Comparison of ENCODE assay signal across 22 mouse cellular contexts in the genomic region with DNA sequence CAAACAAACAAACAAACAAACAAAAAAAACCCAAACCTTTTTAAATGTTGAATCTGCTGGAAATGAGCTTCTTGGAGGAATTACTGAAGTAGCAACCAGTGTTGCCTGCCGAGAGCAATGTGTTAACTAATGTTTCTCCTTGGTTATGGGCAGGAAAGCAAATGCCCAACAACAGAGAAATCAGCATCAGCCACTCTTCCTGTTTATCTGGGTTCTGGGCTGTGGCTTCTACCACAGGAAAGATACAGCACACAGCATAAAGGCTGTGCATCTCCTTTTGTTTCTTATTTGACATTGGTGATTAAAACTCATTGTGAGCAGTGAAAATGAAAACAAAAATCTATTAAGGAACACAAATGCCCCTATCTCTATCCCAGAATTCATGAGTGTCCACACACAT.
DNase-seq lines count a peak whose midpoint lies in the region; ATAC-seq lines count a peak whose summit lies in the region.
"Had no signal": no experiment of that assay in that cellular context is flagged by ENCODE, and none has a peak within 500 bp of the region (broad histone marks: within the 10 kb centered on the region; RNA-seq: fewer than 3 reads in every experiment).

No protein-coding gene starts in this region.

- DNase-seq in CD4-positive helper T cell, adult 2 months (ENCODE audit: low read depth, low spot score): peak; percentile 6
- peak; percentile 42 for DNase-seq in MEL-GATA-1-ER (ENCODE audit: extremely low read depth, low read depth)
- DNase-seq in urinary bladder, postnatal 10 days (ENCODE audit: low spot score): no peak
- DNase-seq in cerebellum, adult 9-10 months: no peak
- DNase-seq: adrenal gland, postnatal 14 days; cerebellum, adult 11-12 months; cerebellum, postnatal 10 days; gastrocnemius, postnatal 25 days; heart, adult 18-20 months; heart, postnatal 4 days; kidney, adult 2 months; kidney, postnatal 4 days; lung, adult 18-20 months; lung, postnatal 4 days; right cerebral cortex, adult 18-20 months; spleen, adult 18-20 months; thymus, adult 18-20 months; thymus, postnatal 4 days had no signal

- peak; percentile 90 to 96 for ATAC-seq in hematopoietic stem cell, adult 5-6 weeks (replicated peaks in 1 of 2; ENCODE audit: insufficient read depth in 1 of 2, low FRiP score in 2 of 2, low TSS enrichment in 1 of 2, low read depth in 1 of 2, poor library complexity in 2 of 2, severe bottlenecking in 2 of 2)
- peak; percentile 88 for ATAC-seq in megakaryocyte-erythroid progenitor cell, adult 5-6 weeks (replicated peaks; ENCODE audit: low FRiP score, low TSS enrichment, poor library complexity, severe bottlenecking)
- ATAC-seq: lung, postnatal 0 days; midbrain, embryonic 16.5 days had no signal

Comparison
In these comparisons a context has a peak if more than half of its experiments do, and no peak if none do; other contexts are left out.
1. DNase-seq: peak in CD4-positive helper T cell, adult 2 months (single experiment) and MEL-GATA-1-ER (single experiment); none in urinary bladder, postnatal 10 days (single experiment) and cerebellum, adult 9-10 months (single experiment).